Mouse (Mus musculus) frontal cortex, adult (tissue): ENCODE results near the gene Tmem132d.
A peak's percentile ranks its signal among the peaks of the same experiment; 100 is the strongest.
"Not testable (repeated sequence)": the region's sequence is repeated elsewhere in the genome, so short reads cannot be mapped to it uniquely, and the experiment has no call there.

Source experiments
- ATAC-seq: cut with Nextera tagmentation; 2 replicates; pipeline ENCODE4 v1.9.2; 2017; ENCODE audit warnings: mild to moderate bottlenecking, moderate library complexity, mixed read lengths; ENCODE audit not compliant: low TSS enrichment

Tmem132d gene

DNA sequence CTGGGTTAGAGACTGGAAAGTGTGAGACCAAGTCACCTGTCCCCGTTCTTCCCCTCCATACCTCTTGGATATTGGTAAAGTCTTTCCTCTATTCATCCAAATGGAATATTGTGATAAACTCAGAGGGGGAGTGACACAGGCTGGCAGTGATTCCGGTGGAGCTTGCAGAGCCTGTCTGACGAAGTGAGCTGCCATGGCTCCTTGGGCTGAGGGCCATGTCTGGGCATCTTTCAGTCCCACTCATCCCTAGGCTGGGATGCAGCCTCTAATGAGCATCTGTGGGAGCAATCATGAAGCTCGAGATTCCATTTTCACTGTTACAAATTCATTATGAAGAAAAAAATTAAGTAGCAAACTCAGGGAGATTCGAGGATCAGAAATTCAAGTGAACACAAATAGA, 332.5 kb downstream of the Tmem132d start:
- ATAC-seq: peak; percentile 34; the same call in 1 of the 2 replicates

DNA sequence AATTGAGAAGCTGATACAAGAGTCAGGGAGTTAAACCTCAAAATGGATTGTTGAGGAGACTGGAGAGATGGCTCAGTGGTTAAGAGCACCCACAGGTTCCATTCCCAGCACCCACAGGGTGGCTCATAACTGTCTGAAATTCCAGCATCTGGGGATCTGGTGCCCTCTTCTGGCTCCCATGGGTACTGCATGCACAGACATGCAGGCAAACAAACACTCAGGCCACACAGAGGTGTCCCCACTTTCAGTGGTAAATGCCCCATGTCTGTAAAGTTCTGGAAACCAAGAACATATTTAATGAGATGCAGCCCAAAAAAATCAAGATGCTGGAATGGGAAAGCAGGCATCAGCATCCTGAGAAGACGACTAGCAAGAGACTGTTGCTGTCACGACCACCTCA, 333.4 kb downstream of the Tmem132d start:
- no peak for ATAC-seq

DNA sequence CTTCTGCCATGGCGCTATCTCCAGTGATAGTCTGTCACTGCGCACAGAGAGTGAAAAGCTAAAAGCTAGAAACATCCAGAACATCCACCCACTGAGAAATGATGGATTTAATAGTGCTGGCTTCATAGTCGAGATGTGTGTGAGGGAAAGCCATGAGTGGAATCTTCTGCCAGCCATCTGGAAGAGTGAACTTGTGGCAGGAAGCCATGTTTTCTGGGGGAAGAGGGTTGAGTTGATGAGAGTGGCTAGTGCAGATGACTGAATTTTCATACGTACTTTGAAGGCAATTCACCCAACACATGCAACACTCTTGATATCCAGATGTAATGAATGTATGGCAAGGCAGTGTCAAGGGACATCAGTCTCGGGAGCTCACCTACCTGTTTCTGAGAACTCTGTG, 342.3 kb downstream of the Tmem132d start:
- ATAC-seq: peak; percentile 69; the same call in 1 of the 2 replicates

DNA sequence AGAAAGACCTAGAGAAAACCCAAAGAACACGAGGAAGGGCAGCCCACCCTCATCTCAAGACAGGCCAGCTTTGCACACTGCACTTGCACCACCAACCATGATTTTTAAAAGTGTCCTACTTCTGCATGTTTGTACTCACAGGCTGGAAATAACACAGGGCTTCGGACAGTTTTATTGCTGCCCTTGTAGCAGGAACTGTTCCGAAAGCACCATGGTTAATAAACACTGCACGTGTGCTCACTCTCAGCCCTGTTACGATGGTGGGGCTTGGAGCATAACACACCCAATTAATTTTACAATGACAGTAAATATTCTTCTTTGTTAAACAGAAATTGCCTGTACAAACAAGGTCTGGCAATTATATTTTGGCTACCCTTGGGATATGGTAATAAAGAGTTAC, 357.4 kb downstream of the Tmem132d start:
- no peak for ATAC-seq

DNA sequence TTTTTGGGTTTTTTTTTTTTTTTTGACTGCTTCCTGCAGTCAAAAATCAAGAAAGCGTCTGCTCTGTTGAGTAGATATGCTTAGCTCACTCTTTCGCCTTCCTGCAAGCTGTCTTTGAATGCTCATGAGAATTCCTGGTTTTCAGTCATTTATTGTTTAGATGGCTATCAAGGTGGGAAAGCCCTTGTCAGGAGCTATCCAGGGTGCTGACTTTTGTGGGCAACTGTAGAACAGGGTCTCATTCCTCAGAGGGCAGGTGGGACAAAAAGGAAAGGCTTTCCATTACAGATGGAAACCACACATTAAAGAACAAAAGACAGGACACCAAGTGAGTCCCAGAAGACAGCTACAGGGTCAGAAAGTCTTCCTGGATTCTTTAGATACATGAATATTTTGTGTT, 360.3 kb downstream of the Tmem132d start:
- ATAC-seq: no peak

DNA sequence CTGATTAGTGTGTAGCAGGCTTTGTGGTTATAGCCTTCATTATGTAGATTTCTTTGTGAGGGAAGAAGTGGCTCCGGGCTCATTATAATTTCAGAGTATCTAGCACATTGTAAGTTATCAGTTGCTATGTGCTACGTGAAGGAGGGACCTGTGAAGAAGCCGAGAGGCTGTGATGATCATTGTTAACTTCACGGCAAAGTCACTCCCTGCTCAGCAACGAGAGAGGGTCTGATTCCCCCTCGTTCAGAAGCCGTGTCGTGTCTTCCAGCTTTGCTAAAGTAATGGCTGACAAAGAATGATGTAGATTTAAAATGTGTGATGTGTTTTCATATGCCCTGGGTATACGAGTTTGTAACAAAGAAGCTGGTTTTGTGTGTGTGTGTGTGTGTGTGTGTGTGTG, 391.1 kb downstream of the Tmem132d start:
- ATAC-seq: no peak

DNA sequence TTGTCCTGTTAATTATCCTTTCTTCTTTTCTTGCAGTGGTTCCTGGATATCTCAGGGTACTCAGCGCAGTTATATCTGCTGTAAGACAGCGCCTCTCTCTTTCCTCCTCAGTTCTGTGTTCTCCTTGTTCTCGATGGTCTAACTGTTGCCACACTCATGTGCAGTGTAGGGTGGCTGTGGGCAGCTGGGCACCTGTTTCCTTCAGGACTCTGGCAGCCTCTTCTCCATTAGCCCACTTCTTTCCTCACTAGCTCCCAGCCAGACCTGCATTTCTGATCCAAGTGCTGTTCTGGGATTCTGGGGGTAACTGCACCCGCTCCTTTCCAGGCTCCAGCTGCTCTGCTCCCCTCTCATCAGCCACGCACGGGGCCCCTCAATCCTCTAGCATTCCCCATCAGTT, 392.8 kb downstream of the Tmem132d start:
- peak; percentile 92 for ATAC-seq

DNA sequence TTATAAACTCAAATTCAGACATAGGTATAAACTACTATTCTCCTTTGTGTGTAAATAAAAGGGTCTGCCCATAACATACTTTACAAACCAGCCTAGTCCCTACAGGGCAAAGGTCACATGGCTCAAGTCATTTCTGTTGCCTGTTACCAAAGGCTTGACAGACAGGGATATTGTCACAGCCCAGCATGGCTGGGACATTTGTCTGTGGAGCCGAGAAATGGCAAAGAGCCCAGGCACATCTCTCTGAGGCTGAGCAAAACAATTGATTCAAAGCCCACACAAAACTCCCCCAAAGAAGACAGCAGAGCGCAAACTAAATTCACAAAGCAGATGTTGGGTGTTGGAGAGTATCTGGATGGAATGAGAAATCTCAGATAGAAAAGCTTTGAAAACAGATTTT, 405.8 kb downstream of the Tmem132d start:
- peak; percentile 82 for ATAC-seq

DNA sequence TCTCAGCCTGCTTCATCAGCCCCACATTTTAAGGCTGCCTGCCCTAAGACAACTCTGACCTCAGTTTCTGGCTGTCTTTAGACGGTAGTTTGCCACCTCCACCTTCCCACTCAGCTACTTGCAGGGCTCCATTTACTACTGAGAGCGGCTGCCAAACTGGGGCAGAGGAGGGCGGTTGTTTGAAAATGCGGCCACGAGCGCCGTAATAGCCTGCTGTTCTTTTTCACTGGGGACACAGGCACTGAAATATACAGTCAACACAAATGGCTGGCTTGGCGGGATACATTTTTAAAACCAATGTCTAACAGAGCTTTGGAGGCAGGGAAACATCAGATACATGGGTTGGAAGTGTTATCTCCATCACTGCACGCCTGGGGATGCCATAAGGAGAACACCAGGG, 428.2 kb downstream of the Tmem132d start:
- peak; percentile 93 for ATAC-seq

DNA sequence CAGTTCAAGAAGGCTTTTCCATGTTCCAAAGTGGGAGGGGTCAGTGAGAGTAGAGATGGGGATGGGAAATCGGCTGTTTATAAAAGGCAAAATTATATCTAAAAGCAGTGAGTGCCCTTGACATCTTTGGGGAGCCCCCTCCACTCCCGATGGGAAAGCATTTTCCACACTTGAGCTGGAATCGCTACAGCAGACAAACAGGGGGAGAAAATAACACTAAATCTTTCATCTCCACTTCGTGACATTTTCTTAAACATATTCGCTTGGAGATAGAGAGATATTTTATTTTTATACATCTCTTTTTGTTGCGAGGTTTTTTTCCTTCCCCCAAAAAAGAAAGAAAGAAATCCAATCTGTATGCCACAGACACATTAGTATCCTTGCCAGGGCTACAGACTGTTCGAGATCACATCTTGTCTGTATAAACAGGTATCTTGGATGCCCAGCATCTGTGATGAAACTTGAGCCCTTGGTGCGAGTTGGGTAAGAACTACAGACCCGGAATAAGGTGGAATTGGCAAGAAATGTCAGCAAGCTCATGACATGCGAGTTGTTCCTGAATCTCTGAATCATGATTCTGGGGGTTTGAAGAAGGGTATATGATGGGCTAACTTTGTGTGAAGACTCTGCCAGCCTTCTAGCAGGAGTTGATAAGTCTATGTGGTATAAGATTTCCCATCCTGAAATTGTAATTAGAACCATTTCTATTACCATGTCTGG, 436.2 kb downstream of the Tmem132d start:
- peak; percentile 66 for ATAC-seq

DNA sequence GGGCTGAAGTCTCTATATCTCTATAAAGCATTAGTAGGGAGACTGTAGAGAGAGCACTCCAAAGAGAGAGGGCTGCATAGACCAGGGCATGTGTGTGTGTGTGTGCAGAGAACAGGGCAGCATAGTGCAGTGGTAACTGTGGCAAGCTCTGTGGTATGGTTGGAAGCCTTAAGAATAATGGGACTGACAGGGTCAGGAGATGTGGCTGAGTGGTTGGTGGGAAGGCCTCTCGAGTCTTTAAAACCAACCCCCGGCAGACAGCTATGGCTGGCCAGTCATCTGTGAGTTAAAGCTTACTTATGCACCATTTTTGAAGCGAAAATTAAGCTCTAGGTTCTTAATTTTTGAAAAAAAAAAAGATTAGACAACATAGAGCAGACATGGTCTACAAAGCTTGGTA, 439.4 kb downstream of the Tmem132d start:
- ATAC-seq: no peak

DNA sequence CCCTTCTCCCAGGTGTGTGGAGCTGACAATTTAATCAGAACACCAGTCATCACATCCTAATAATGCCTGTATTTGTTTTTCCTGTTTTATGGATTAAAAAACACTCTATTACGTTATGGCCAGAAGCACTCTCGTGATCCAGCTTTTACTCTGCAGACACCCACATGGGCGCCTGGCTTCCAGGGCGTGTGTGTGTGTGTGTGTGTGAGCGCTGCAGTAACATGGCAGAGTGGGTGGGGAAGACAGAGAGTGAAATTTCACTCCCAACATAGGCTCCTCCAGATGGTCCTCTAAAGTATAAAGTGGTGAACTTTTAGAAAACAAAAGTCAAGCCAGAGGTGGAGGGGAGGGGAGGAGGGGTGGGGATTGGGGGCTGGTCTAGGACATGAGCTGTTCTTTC, 442.1 kb downstream of the Tmem132d start:
- peak; percentile 84; the same call in 1 of the 2 replicates for ATAC-seq

DNA sequence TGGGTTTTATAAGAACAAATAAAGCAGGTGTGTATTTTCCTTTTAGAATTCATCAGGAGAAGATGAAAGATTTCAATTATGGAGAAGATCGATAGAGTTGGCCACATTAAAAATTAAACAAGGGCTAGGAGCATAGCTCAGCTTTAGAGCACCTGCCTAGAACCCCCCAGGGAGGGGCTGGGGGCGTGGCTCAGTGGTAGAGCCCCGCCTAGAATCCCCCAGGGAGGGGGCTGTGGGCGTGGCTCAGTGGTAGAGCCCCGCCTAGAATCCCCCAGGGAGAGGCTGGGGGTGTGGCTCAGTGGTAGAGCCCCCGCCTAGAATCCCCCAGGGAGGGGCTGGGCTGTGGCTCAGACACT, 452.9 kb downstream of the Tmem132d start:
- not testable (repeated sequence) for ATAC-seq

DNA sequence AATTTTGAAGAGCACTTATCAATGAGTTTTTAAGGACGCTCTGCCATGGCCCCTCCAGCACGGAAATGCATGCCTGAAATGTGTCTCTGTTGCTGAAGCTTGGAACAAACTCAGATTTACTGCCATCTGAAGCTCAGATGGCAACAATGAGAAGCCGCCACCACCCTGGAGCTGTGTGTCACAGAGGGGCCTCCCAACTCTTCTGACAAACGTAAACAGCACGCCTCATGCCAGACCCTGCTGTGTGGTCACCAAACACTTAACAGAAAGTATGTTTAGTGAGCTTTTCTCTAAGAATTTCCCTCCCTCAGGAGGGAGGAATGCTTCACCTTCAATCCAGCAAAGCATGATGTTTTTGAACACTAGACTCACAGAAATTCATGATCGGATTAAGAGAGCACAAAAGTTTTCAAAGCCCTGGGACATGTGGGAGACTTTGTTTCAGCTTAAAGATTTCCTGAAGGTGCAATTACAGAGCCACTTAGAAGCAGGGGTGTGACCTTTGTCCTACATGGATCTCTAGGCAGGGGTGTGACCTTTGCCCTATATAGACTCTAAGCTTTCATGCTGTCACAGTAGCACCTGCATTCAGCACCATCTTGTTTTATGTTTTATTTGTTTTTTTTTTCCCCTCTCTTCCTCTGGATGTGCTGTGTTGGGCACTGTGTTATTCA, 453.4 kb downstream of the Tmem132d start:
- no peak for ATAC-seq

DNA sequence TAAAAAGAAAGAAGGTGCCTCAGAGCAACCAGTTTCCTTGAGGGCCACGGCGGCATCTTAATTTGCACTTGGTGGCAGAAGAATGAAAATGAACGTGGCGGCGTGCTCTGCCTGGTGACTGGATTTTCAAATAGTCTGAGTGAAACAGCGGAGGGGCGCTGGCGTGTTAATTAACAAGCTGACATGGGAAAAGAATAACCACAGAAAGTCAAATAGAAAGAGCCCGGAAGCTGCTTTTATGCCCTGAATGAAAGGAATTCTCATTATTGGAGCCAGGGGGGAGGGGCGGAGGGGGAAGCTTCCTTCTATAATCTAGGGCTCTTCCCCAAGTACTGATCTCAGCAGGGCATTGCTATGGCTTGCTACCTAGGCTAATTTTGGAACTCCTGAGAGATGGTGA, 456.2 kb downstream of the Tmem132d start:
- ATAC-seq: no peak

DNA sequence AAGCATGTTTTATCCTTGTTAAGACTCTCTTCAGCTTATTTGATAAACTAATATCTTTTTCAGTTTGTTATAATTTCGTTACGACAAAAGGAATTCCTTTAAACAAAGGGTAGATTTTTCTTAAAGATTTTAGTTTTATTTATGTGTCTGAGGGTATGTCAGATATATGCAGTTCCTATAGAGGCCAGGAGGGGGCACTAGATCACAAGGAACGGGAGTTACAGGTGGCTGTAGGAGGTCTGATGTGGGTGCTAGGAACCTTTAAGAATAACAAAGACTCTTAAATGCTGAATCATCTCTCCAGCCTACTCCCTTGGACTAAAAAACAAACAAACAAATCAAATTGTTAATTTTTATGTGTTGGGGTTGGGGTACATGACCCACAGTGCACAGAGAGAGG, 467.2 kb downstream of the Tmem132d start:
- ATAC-seq: no peak

DNA sequence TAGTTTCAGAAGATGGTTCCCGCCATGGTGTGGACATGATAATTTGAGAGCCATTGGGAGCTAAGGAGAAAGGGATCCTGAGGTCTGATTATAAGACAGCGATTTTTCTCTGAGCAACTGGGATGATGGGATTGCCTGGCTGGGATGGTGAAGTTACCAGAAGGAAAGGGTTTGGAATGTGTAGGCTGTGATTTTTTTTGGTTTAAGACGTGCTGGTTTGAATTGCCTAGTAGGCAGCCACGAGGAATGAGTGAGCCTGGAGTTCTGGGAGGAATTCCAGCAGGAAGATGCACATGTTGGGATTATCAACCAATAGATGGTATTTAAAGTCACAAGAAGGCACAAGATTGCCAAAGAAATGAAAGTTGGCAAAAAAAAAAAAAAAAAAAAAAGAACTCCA, 470.2 kb downstream of the Tmem132d start:
- peak; percentile 81 for ATAC-seq

DNA sequence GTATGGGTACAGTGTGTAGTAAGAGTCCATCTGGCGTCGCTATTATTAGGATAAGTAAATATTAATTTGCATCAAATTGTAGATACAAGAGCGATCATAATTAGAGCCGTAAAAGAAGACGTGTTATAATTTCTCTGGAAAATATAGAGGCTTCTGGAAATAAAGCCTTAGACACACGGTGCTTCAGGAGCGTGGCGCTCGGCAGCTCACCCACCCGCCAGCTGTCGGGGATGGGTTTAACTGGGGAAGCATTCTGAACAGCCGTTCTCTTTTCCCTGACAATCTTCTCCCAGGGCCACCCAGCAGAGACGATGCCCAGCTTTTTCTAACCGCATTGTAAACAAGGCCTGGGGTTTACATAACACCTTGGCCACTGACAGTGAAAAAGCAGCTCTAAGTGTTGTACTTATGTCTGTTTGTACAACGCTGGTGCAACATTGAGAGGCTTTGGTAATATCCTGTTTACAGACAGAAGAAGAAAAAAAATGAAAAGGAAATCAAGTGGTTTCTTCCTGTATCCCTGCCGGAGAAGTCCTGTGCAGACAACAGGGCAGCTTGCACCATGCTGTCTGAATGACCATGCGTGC, 476.3 kb downstream of the Tmem132d start:
- ATAC-seq: peak; percentile 88

DNA sequence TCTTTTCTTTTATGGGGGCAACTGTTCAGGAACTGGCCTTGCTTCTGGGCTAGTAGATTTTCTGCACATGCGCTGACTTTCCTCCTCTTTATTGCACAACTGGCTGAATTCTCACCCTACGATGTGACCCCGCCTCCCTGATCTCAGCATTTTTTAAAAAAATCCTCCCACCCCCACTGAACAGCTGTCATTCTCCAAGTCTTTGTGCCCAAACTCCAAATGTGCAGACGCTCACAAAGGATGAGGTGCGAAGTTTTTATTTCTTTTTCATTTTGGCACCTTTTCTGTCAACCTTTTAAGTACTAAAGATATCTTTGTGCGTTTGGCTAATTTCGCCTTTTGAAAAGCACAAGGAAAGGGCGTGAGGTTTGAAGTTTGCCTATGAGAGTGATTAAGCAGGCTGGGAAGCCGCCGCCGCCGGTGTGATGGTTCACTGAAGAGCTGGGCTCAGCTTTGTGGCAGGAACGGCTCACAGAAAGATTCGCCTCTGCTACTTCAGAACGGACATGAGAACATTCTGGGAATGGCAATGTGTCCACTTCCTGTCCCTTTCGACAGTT, 478.6 kb downstream of the Tmem132d start:
- ATAC-seq: peak; percentile 19; the same call in 1 of the 2 replicates

DNA sequence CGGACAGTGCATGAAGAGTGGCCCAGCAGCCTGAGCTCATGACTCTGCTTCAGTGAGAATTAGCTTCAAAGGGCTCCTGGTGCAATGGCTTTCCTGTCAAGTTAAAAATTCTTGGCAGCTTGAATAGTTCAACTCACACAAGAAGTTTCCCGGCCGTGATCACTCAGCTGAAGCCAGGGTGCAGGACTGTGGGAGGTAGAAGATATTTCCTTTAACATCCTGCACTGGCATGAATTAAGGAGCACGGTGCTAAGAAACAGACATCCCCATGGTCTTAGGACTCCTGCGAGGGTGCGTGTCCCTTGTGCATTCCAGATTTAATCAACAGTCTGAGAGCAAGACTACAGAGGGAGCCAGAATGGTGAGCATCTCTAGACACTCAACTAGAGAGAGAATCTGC, 480.1 kb downstream of the Tmem132d start:
- no peak for ATAC-seq

DNA sequence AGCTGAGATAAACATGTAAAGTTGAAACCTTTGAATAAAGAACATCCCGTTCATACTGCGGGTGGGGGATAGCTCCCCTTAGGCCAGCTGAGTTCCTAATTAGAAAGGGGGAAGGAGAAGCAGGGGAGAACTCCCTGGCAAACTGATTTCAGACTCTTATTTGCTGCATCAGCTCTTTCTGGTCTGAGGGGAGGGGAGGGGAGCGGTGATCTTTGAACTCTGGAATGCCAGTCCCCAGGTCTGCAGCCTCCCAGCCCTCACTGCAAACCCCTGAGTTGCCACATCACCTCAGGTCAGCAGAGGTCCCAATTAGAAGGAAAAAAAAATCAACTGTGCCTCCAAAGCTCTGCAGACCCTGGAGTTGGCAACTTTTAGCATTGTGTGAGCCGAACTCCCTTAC, 482.3 kb downstream of the Tmem132d start:
- no peak for ATAC-seq

DNA sequence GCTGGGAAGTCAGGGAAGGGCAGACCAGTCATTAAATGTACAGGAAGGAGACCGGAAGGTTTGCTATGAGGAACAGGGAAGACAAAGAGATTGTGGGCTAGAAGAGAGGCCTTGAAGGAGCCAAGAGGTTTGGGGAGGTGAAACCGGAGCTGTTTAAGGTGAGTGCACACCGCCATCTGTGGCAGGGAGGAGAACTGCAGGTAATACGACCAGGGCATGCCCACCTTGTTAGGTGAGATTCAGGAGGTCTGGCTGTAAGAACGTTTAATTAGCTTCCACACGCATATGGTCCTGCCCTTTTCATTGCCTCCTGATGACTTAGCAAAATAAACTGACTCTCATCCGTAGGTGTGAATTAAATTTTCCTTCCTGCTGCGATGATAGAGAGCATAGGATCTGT, 485.6 kb downstream of the Tmem132d start:
- no peak for ATAC-seq

DNA sequence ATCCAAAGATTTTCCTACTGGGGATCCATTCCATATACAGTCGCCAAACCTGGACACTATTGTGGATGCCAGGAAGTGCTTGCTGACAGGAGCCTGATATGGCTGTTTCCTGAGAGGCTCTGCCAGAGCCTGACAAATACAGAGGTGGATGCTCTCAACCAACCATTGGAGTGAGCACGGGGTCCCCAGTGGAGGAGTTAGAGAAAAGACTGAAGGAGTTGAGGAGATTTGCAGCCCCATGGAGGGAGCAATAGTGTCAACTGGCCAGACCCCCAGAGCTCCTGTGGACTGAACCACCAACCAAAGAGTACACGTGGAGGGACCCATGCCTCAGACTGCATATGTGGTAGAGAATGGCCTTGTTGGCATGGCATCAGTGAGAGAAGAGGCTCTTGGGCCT, 490.7 kb downstream of the Tmem132d start:
- not testable (repeated sequence) for ATAC-seq
